Mouse (Mus musculus): ENCODE data around the gene Id3. TPM values are rescaled to one million over a fixed set of nuclear protein-coding genes. Genes with fewer than 3 reads are reported as not detected.

The Id3 gene
- polyA plus RNA-seq, 1 experiment from 2014 or later = 426 TPM

DNA sequence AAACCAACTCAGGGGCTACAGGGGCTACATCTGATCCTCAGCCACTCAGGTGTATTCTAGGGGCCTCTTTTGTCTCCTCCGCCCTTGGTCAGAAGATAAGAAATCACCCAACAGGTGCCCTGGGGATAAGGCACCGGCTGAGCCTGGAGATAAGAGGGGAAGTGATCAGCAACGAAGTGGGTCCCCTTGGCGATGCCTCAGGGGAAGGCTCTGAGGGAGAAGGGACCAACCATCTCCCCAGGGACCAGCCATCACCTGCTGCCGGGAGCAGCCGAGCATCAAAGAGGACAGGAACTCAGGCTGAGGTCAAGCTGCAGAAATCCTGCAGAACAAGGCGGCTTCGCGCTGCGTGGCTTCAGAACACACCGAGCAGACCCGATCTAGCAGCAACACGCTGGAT lies 15.6 kb upstream of the Id3 start:
- no peaks in the 10 kb centered on the region for H3K27me3 ChIP-seq
- no peak for ATAC-seq (ENCODE audit: low FRiP score)
- H3K9me3 ChIP-seq (replicated peaks) = no peaks in the 10 kb centered on the region
- H3K27ac ChIP-seq = no peak overlapping the region
- peaks cover 3% of the 10 kb centered on the region for H3K4me1 ChIP-seq
- H3K4me3 ChIP-seq = no peak overlapping the region
- H3K4me2 ChIP-seq (replicated peaks) = no peak overlapping the region
- WGBS = 58% methylated on average over 13 of the region's 13 CpGs
- H3K36me3 ChIP-seq = no peaks in the 10 kb centered on the region
- H3K9ac ChIP-seq = no peak overlapping the region

DNA sequence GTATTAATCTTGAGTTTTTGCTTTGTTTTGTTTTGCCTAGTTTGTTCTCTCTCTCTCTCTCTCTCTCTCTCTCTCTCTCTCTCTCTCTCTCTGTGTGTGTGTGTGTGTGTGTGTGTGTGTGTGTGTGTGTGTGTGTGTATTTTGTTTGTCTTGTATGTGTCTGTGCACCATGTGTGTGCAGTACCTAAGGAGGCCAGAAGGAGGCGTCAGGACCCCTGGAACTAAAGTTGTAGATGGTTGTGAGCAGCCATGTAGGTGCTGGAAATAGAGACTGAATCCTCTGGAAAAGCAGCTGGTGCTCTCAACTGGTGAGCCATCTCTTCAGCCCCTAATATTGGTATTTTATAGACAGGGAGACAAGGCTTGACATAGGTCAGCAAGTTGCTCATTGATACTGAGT lies 13.5 kb upstream of the Id3 start:
- H3K9me3 ChIP-seq (replicated peaks) = no peaks in the 10 kb centered on the region
- H3K27ac ChIP-seq = no peak overlapping the region
- H3K4me3 ChIP-seq = no peak overlapping the region
- no peak overlapping the region for H3K9ac ChIP-seq
- no peak for ATAC-seq (ENCODE audit: low FRiP score)
- H3K4me2 ChIP-seq (replicated peaks) = no peak overlapping the region
- H3K36me3 ChIP-seq = no peaks in the 10 kb centered on the region
- 92% methylated on average over 1 of the region's 1 CpGs for WGBS
- peaks cover 23% of the 10 kb centered on the region for H3K4me1 ChIP-seq
- H3K27me3 ChIP-seq = no peaks in the 10 kb centered on the region

DNA sequence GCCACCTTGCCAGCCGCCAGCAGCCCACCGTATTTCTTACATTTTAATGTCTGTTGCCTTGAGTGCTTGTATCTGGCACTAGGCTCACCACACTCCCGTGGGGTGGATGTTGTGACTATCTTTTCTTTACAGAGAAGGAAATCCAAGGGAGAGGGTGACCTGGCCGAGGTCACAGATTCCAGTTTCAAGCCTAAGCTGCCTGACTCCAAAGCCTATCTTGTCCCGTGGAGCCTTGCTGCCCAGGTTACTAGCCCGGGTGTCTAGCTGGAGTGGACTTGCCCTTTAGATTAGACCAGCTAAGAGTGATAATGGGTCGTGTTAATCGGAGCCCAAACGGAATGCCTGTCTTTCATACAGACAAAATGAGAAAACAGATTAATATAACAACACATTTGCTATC lies 9.5 kb upstream of the Id3 start:
- Histone ChIP-seq H3K36me3 (no peaks in the 10 kb centered on the region), H3K4me2 (replicated peaks) (peak overlapping the region; percentile 71), H3K4me1 (peaks cover 47% of the 10 kb centered on the region), H3K27ac (peak overlapping the region; percentile 99), H3K4me3 (peak overlapping the region; percentile 36; the same call in 1 of the 2 replicates), H3K27me3 (no peaks in the 10 kb centered on the region), H3K9me3 (replicated peaks) (no peaks in the 10 kb centered on the region), H3K9ac (peak overlapping the region; percentile 73)
- ATAC-seq (ENCODE audit: low FRiP score) = no peak
- whole genome bisulfite sequencing = 11% methylated on average over 9 of the region's 9 CpGs

DNA sequence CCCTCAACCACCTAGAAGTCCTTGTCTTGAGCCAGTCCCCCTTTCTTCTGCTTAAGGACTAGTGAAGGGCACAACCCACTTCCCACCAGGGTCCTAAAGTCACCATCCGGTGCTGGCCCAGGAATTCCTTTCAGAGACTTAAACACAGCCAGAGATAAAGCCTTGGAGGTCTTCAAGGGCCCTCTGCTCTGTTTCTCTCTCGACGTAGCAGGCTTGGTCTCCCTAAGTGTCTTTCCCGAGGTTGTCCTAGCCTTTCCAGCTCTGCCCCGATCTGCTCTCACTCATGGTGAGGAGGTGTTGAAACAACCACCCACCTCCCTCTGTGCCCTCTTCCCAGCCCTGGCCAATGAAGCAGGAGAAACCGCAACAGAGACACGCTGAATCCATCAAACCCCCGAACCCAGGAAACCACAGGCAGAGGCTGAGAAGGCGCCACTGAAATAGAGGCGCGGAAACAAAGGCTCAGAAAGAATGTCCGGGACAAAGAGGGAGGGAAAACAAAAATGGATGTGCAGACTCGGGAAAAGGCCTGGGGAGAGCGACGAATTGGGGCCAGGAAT lies 8.8 kb upstream of the Id3 start:
- Histone ChIP-seq H3K27me3 (no peaks in the 10 kb centered on the region), H3K9ac (peak overlapping the region; percentile 73), H3K9me3 (replicated peaks) (no peaks in the 10 kb centered on the region), H3K4me3 (peak overlapping the region; percentile 36), H3K4me2 (replicated peaks) (peak overlapping the region; percentile 71), H3K36me3 (no peaks in the 10 kb centered on the region), H3K4me1 (peaks cover 54% of the 10 kb centered on the region), H3K27ac (peak overlapping the region; percentile 99)
- peak; percentile 52 for ATAC-seq (ENCODE audit: low FRiP score)
- under 1% methylated on average over 15 of the region's 15 CpGs for WGBS

DNA sequence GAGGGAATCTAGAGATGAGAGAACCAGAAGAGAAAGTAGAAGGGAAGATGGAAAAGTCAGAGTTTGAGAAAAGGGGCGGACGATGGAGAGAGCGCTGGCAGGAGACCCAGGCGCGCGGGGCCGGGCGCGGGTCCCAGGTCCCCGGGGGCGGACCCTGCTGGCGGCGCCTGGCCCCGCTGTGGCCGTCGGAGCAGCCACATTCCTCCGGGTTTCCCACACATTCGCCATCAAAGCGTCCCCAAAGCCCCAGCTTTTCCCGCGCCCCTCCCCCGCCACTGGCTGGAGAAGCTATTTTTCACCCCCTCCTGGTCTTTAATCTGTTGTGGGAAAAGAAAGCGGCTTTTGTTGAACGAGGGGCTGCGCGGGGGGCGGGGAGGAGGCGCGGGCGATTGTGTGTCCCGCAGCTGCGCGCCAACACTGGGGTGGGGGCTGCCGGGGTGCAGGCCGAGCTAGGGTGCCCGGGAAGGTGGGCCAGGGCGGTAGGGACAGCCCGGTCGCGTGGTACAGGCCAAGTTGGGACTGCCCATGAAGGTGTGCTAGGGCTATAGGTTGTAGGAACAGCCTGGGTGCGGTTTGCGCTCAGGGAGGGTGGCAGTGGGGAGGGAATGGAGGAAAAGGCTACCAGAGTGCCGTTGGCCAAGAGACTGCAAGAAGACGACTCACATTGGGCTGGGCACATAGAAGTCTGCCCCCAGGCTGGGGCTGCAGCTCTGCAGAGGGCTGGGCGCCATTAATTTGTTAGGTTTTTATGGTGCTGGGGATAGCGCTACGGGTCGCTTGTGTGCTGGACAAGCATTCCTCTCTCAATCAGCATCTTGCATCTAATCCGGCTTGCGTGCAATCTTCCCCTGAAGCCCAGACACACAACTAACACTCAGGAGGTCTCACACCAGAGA lies 8.1 kb upstream of the Id3 start:
- H3K4me1 ChIP-seq = peaks cover 57% of the 10 kb centered on the region
- 1% methylated on average over 50 of the region's 50 CpGs for WGBS

DNA sequence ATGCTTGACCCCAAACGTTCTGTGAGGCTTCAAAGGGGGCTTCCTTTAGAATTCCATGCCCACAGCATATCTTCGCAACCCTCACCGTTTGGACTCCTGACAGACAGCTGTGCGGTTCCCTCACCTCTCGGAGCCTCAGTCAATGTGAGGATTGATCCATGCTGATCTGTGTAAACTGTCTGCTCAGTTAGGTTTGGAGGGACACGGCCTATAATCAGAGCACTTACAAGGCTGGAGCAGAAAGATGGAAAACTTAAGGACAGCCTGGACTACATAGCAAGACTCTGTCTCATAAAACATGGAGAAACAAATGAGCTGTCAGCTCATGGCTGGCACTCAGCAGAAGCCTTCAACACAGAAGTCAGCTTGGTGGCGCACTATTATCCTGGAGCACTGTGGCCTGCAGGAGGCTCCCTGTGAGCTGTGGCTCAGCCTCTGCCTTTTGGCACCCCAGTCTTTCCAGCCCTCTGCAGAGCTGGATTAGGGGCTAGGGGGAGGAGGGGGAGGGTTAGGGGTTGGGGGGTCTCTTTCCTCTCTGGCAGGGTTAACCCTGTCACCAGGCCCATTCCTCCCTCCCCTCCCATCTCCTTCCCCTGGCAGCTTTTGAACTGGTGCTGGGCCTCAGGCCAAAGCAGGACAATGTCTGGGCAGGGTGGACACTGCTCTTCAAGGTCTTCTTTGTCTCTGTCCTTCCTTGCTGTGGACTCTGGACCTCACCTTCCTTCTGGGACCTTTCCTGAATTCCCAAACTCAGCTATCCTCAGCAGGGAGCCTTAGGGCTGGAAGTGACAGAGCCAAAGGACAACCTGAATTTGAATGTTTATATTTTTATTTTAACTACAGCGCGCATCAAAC lies 7.2 kb upstream of the Id3 start:
- Histone ChIP-seq H3K27ac (peak overlapping the region; percentile 99), H3K9me3 (replicated peaks) (no peaks in the 10 kb centered on the region), H3K27me3 (no peaks in the 10 kb centered on the region), H3K4me1 (peaks cover 65% of the 10 kb centered on the region), H3K4me3 (no peak overlapping the region), H3K9ac (peak overlapping the region; percentile 73), H3K4me2 (replicated peaks) (peak overlapping the region; percentile 71), H3K36me3 (no peaks in the 10 kb centered on the region)
- ATAC-seq (ENCODE audit: low FRiP score) = peak; percentile 17; the same call in 1 of the 2 replicates
- WGBS = 20% methylated on average over 9 of the region's 9 CpGs

More for the DNA sequence above, 8.1 kb upstream of the Id3 start:
- Histone ChIP-seq H3K27ac (peak overlapping the region; percentile 99), H3K4me3 (peak overlapping the region; percentile 36), H3K4me2 (replicated peaks) (peak overlapping the region; percentile 71), H3K36me3 (no peaks in the 10 kb centered on the region), H3K27me3 (no peaks in the 10 kb centered on the region), H3K9me3 (replicated peaks) (no peaks in the 10 kb centered on the region), H3K9ac (peak overlapping the region; percentile 73)
- peak; percentile 80 for ATAC-seq (ENCODE audit: low FRiP score)

DNA sequence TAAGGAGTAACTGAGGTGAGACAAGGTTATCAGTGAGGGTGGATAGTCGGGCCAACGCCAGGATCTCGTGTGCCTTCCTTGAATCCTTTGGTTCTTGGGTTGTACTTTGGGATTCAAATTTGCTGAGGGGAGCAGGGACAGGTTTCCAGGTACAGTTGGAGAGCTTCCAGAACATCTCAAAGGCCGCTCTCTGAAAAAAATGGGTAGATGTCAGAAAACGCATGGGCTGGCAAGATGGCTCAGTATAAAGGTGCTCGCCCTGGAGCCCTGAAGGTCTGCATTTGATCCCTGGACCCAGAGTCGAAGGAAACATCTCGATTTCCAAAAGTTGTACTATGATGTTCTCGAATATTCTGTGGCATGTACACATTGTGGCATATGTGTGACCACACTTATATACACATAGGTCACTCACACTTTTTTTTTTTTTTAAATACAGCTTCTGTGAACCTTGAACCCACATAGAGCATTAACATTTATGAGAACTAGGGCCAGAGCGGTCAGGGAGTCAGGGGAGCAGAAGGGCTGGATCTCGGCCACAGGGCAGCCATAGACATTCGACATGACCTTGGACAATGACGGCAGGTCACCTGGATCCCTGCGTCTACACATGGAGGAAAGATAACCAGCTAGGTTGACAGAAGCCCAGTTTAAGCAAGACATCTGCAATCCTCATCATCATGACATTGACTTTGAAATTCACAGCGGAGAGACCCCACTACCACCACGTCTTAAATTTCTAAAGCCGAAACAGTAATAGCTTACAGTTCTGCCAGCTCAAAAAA lies 3.8 kb upstream of the Id3 start:
- Histone ChIP-seq H3K36me3 (no peaks in the 10 kb centered on the region), H3K4me1 (peaks cover 75% of the 10 kb centered on the region), H3K4me3 (no peak overlapping the region), H3K9me3 (replicated peaks) (no peaks in the 10 kb centered on the region), H3K27ac (peak overlapping the region; percentile 92), H3K27me3 (no peaks in the 10 kb centered on the region), H3K4me2 (replicated peaks) (peak overlapping the region; percentile 47; the same call in 1 of the 2 replicates), H3K9ac (no peak overlapping the region; the same call in 1 of the 2 replicates)
- no peak for ATAC-seq (ENCODE audit: low FRiP score)
- WGBS = 54% methylated on average over 17 of the region's 17 CpGs

DNA sequence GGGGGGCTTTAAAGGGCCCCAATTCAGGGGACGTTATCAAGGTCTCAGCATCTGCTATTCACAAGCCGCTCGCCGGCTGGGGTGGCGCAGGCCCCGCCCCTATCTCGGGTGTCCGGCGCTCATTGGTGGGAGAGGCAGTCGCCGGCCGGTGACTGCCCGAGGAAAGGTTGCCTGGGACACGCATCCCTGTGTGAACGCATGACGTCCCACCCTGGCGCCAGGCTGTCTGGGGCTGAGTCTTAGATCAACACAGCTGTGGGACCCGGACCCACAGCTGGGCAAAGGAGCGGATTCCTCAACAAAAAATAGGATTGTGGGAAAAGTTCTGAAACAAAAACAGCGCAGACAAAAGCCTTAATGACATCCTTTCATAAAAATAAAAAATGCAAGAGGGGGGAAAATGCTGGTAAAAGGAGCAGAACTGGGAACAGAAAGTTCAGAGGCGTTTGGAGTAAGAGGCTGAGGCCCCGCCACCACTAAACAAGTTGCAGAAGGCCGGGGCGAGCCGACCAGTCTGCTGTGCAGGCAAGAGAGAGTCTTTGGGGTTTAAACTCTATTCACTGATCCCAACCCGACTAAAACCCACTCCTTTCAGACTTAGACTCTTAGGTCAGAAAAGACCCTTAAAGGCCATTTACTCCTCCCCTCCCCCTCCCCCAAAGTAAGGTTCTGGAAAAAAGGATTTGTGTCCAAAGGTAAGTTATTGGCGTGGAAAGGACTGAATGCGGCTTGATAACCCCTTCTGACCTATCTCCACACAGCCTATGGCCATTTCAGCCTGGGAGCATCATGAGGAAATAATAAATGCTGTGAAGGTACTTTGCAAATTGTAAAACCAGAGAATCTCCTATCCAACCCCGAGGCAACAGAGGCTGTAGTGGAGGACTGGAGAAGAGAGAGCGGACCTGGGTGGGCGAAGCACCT lies 2.7 kb upstream of the Id3 start:
- no peaks in the 10 kb centered on the region for H3K9me3 ChIP-seq (replicated peaks)
- 5% methylated on average over 31 of the region's 31 CpGs for WGBS

DNA sequence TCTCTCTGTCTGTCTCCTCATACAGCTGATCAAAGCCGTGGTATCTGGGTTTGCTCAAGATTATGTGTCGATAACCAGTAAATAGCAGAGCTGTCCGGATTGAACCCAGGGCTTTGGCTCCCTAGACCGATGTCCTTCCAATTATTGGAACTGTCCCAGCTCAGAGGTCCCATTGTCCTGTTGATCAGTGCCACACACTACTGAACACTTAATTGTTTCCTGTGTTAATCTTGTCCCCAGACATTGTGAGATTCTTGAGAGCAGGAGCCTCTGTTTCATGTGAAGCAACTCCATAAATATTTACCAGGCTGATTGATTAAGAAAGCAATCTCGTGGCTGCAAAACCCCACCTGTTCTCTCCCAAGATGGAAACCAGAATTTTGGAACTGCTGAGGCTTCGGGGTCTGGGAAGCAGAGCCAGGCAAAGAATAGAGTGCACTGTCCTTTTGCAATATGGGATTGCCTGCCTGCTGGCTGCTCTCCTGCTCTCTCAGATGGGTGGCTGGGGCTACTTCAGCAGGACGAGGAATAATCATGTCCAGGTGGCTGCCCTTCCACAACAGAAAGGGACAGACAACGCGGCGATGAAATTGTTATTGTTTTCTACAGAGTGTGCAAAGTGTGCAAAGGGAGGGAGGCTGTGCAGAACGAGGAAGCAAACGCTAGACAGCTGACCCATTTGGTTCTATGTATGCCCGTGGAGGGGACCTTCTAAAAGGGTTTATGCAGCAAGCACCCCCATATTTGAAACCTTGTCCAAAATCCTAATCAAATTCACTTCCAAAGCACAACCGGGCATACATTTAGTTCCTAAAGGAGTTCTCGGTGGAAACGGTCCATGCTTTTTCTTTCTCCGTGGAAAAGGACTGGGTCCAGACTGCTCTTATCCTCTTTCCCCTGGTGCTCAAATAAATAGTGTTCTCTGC lies 767 bp upstream of the Id3 start:
- no peak for ATAC-seq (ENCODE audit: low FRiP score)
- H3K27me3 ChIP-seq = peaks cover 8% of the 10 kb centered on the region
- 10% methylated on average over 17 of the region's 17 CpGs for WGBS
- peak overlapping the region; percentile 65 for H3K4me2 ChIP-seq (replicated peaks)
- peak overlapping the region; percentile 92 for H3K27ac ChIP-seq
- H3K9ac ChIP-seq = peak overlapping the region; percentile 19; the same call in 1 of the 2 replicates
- no peaks in the 10 kb centered on the region for H3K36me3 ChIP-seq
- no peaks in the 10 kb centered on the region for H3K9me3 ChIP-seq (replicated peaks)
- H3K4me3 ChIP-seq = 0 out of 2 replicates have a peak overlapping the region, but pooled peaks have one; percentile 5
- H3K4me1 ChIP-seq = peaks cover 79% of the 10 kb centered on the region

More for the DNA sequence above, 2.7 kb upstream of the Id3 start:
- Histone ChIP-seq H3K9ac (peak overlapping the region; percentile 35; the same call in 1 of the 2 replicates), H3K36me3 (no peaks in the 10 kb centered on the region), H3K4me3 (peak overlapping the region; percentile 12; the same call in 1 of the 2 replicates), H3K27ac (peak overlapping the region; percentile 92), H3K4me1 (peaks cover 77% of the 10 kb centered on the region), H3K27me3 (peaks cover 2% of the 10 kb centered on the region; the same call in 1 of the 2 replicates), H3K4me2 (replicated peaks) (peak overlapping the region; percentile 47)
- peak; percentile 81 for ATAC-seq (ENCODE audit: low FRiP score)
